Mouse (Mus musculus): Measurements from ENCODE around the gene B3gnt4. TPM values are rescaled to one million over a fixed set of nuclear protein-coding genes. Genes with fewer than 3 reads are reported as not detected.
"Not testable (repeated sequence)": the region's sequence is repeated elsewhere in the genome, so short reads cannot be mapped to it uniquely, and the experiment has no call there.

B3gnt4 gene
- polyA plus RNA-seq, 1 experiment: 0.63 TPM

DNA sequence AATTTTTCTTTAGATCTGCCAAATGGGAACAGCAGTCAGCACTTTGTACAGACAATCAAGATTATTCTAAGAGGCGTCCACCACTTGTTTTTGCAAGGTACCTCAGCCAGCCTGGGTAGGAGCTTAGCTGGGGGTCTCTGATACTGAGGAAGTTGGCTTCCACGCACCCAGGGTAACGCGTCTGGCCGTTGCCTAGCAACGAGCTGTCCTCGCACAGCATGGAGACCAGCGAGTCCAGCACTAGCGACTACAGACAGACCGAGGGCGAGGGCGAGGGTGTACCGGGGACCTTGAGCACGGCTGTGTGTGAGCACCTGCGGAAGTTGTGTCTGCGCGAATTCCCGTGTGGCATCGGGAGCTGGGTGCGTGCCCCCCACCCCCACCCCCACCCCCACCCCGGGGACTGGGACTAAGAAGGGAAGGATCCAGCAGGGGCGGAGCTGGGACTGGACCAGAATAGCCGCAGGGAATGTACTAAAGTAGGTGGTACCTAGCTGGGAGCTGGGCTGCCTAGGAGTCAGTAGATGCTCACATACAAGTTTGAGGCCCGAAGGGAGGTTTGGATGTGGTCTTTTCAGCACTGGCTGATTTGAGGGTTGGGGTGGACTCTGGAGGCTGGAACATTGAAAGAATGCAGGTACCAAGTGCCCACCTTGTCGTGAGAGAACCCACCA, 21.0 kb upstream of the B3gnt4 start, which contains the start of the genes Lrrc43 and Il31:
Gene Lrrc43, plus strand, starts transcription at position 194 of the 674 bp plus-strand sequence.
Gene Il31, minus strand, starts transcription at position 378 of the 674 bp plus-strand sequence.
- Histone ChIP-seq H3K27ac (ENCODE audit: control insufficient read depth, insufficient read depth, low read length) (no peak within 1 kb of the TSS), H3K36me3 (ENCODE audit: control insufficient read depth, insufficient read depth, low read length) (no peaks in the 10 kb centered on the region), H3K4me1 (replicated peaks; ENCODE audit: control insufficient read depth, insufficient read depth, low read length) (no peaks in the 10 kb centered on the region), H3K4me3 (ENCODE audit: control insufficient read depth, insufficient read depth, low read length) (no peak within 1 kb of the TSS), H3K27me3 (ENCODE audit: control insufficient read depth, insufficient read depth, low read length) (no peaks in the 10 kb centered on the region)
- TF ChIP-seq CTCF (IDR thresholded peaks at IDR 0.05; ENCODE audit: borderline replicate concordance, control insufficient read depth, extremely low read depth, insufficient read depth, low read length, poor library complexity) (no peak), POLR2A (IDR thresholded peaks at IDR 0.05; ENCODE audit: control insufficient read depth, extremely low read depth, insufficient read depth, low read length, poor library complexity) (no peak)
- WGBS: 19% methylated on average over 25 of the region's 25 CpGs
- no peak for DNase-seq

- H3K36me3 ChIP-seq (ENCODE audit: control insufficient read depth, insufficient read depth, low read length): no peaks in the 10 kb centered on the region
- 64% methylated on average over 9 of the region's 9 CpGs for WGBS
- H3K27me3 ChIP-seq (ENCODE audit: control insufficient read depth, insufficient read depth, low read length): no peaks in the 10 kb centered on the region
- H3K4me1 ChIP-seq (replicated peaks; ENCODE audit: control insufficient read depth, insufficient read depth, low read length): no peaks in the 10 kb centered on the region
- no peak for TF ChIP-seq CTCF (IDR thresholded peaks at IDR 0.05; ENCODE audit: borderline replicate concordance, control insufficient read depth, extremely low read depth, insufficient read depth, low read length, poor library complexity)
- no peak overlapping the region for H3K4me3 ChIP-seq (ENCODE audit: control insufficient read depth, insufficient read depth, low read length)
- DNase-seq: no peak
- H3K27ac ChIP-seq (ENCODE audit: control insufficient read depth, insufficient read depth, low read length): no peak overlapping the region
Observed at GRCm38 (mm10) chr5:123489935-123490334, 20.3 kb upstream of the B3gnt4 start.

- WGBS: 54% methylated on average over 4 of the region's 4 CpGs
- DNase-seq: peak; percentile 32
- H3K27me3 ChIP-seq (ENCODE audit: control insufficient read depth, insufficient read depth, low read length): no peaks in the 10 kb centered on the region
- H3K36me3 ChIP-seq (ENCODE audit: control insufficient read depth, insufficient read depth, low read length): no peaks in the 10 kb centered on the region
- no peak for TF ChIP-seq CTCF (IDR thresholded peaks at IDR 0.05; ENCODE audit: borderline replicate concordance, control insufficient read depth, extremely low read depth, insufficient read depth, low read length, poor library complexity)
- no peak for TF ChIP-seq POLR2A (IDR thresholded peaks at IDR 0.05; ENCODE audit: control insufficient read depth, extremely low read depth, insufficient read depth, low read length, poor library complexity)
- H3K4me1 ChIP-seq (replicated peaks; ENCODE audit: control insufficient read depth, insufficient read depth, low read length): peaks cover 12% of the 10 kb centered on the region
- no peak overlapping the region for H3K27ac ChIP-seq (ENCODE audit: control insufficient read depth, insufficient read depth, low read length)
- no peak overlapping the region for H3K4me3 ChIP-seq (ENCODE audit: control insufficient read depth, insufficient read depth, low read length)
Observed at GRCm38 (mm10) chr5:123499717-123500116, 10.5 kb upstream of the B3gnt4 start.

DNA sequence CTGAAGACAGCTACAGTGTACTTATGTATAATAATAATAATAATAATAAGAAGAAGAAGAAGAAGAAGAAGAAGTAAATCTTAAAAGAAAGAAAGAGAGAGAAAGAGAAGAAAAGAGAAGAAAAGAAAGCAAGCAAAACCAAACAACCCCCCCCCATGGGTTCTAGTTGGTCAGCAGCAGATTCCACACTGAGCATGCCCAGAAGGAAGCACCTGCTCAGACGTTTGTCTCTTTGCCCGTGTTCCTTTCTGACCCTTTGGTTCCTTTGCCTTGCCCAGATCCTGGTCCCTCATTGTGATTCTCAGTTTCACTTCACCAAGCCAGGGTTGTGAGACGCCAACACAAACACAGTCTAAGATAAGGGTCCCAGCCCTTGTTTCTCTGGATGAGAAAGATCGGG, 8.3 kb upstream of the B3gnt4 start:
- WGBS: 46% methylated on average over 4 of the region's 4 CpGs
- no peak for DNase-seq
- TF ChIP-seq CTCF (IDR thresholded peaks at IDR 0.05; ENCODE audit: borderline replicate concordance, control insufficient read depth, extremely low read depth, insufficient read depth, low read length, poor library complexity): no peak
- no peak for TF ChIP-seq POLR2A (IDR thresholded peaks at IDR 0.05; ENCODE audit: control insufficient read depth, extremely low read depth, insufficient read depth, low read length, poor library complexity)

GRCm38 (mm10) chr5:123507936-123508723, 2.1 kb upstream of the B3gnt4 start:
- DNase-seq: peak; percentile 85
- WGBS: 2% methylated on average over 59 of the region's 59 CpGs
- H3K4me3 ChIP-seq (ENCODE audit: control insufficient read depth, insufficient read depth, low read length): peak overlapping the region; percentile 50
- H3K36me3 ChIP-seq (ENCODE audit: control insufficient read depth, insufficient read depth, low read length): no peaks in the 10 kb centered on the region
- H3K27me3 ChIP-seq (ENCODE audit: control insufficient read depth, insufficient read depth, low read length): peaks cover 3% of the 10 kb centered on the region; the same call in 1 of the 2 replicates
- no peak overlapping the region for H3K27ac ChIP-seq (ENCODE audit: control insufficient read depth, insufficient read depth, low read length)
- H3K4me1 ChIP-seq (replicated peaks; ENCODE audit: control insufficient read depth, insufficient read depth, low read length): peaks cover 14% of the 10 kb centered on the region
- no peak for TF ChIP-seq CTCF (IDR thresholded peaks at IDR 0.05; ENCODE audit: borderline replicate concordance, control insufficient read depth, extremely low read depth, insufficient read depth, low read length, poor library complexity)
- TF ChIP-seq POLR2A (IDR thresholded peaks at IDR 0.05; ENCODE audit: control insufficient read depth, extremely low read depth, insufficient read depth, low read length, poor library complexity): 0 out of 2 replicates have a peak, but pooled peaks have one; percentile 27

More for the DNA sequence above, 8.3 kb upstream of the B3gnt4 start:
- no peak overlapping the region for H3K4me3 ChIP-seq (ENCODE audit: control insufficient read depth, insufficient read depth, low read length)
- H3K27me3 ChIP-seq (ENCODE audit: control insufficient read depth, insufficient read depth, low read length): no peaks in the 10 kb centered on the region
- no peaks in the 10 kb centered on the region for H3K36me3 ChIP-seq (ENCODE audit: control insufficient read depth, insufficient read depth, low read length)
- peaks cover 12% of the 10 kb centered on the region for H3K4me1 ChIP-seq (replicated peaks; ENCODE audit: control insufficient read depth, insufficient read depth, low read length)
- H3K27ac ChIP-seq (ENCODE audit: control insufficient read depth, insufficient read depth, low read length): no peak overlapping the region

GRCm38 (mm10) chr5:123508921-123509320, 1.3 kb upstream of the B3gnt4 start:
- Histone ChIP-seq H3K4me3 (ENCODE audit: control insufficient read depth, insufficient read depth, low read length) (peak overlapping the region; percentile 50), H3K27me3 (ENCODE audit: control insufficient read depth, insufficient read depth, low read length) (peaks cover 3% of the 10 kb centered on the region; the same call in 1 of the 2 replicates), H3K36me3 (ENCODE audit: control insufficient read depth, insufficient read depth, low read length) (no peaks in the 10 kb centered on the region), H3K27ac (ENCODE audit: control insufficient read depth, insufficient read depth, low read length) (no peak overlapping the region), H3K4me1 (replicated peaks; ENCODE audit: control insufficient read depth, insufficient read depth, low read length) (peaks cover 14% of the 10 kb centered on the region)
- no peak for DNase-seq
- TF ChIP-seq POLR2A (IDR thresholded peaks at IDR 0.05; ENCODE audit: control insufficient read depth, extremely low read depth, insufficient read depth, low read length, poor library complexity) (no peak), CTCF (IDR thresholded peaks at IDR 0.05; ENCODE audit: borderline replicate concordance, control insufficient read depth, extremely low read depth, insufficient read depth, low read length, poor library complexity) (no peak)
- WGBS: 22% methylated on average over 12 of the region's 12 CpGs

DNA sequence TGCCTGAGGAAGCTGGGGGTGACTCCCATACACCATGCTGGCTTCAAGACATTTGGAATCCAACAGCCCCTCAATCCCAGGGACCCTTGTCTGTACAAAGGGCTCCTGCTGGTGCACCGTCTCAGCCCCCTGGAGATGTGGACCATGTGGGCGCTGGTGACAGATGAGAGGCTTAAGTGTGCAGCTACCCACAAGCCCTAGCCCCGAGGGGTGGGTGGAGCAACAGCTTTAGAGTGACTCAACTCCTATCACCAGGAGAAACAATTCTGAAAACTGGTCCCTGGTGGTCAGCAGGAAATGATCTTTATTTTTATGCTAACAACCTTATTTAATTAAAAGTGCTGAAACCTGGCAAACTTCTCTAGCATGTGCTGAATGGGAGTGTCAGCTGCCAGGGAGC, 1.2 kb downstream of the B3gnt4 start:
- H3K4me1 ChIP-seq (replicated peaks; ENCODE audit: control insufficient read depth, insufficient read depth, low read length): peaks cover 14% of the 10 kb centered on the region
- H3K27ac ChIP-seq (ENCODE audit: control insufficient read depth, insufficient read depth, low read length); H3K36me3 ChIP-seq (ENCODE audit: control insufficient read depth, insufficient read depth, low read length); DNase-seq; H3K4me3 ChIP-seq (ENCODE audit: control insufficient read depth, insufficient read depth, low read length); H3K27me3 ChIP-seq (ENCODE audit: control insufficient read depth, insufficient read depth, low read length): not testable (repeated sequence)
- 93% methylated on average over 3 of the region's 3 CpGs for WGBS

All from thymus, adult 2 months (tissue).